Mouse (Mus musculus) macrophage (primary cell): ENCODE results near the gene Smagp. TPM values are rescaled to one million over a fixed set of nuclear protein-coding genes. Genes with fewer than 3 reads are reported as not detected.

Experiments used
- H3K27ac ChIP-seq: fragments of 350-480 bp; formaldehyde crosslinking; 2 replicates; pipeline ENCODE4 v1.9.0; 2021
- H3K36me3 ChIP-seq: fragments of 350-480 bp; formaldehyde crosslinking; 2 replicates; pipeline ENCODE4 v1.9.0; 2021; ENCODE audit errors: inconsistent target
- H3K4me3 ChIP-seq: fragments of 350-480 bp; formaldehyde crosslinking; 2 replicates; pipeline ENCODE4 v1.9.0; 2021; ENCODE audit errors: inconsistent target
- H3K79me2 ChIP-seq: fragments of 350-480 bp; formaldehyde crosslinking; 2 replicates; pipeline ENCODE4 v1.9.0; 2021; ENCODE audit errors: inconsistent target
- WGBS: methylation state at CpG from one replicate; pipeline ENCODE4 v1.1.7; 2026; ENCODE audit warnings: inconsistent platforms; ENCODE audit not compliant: missing documents; 5-methylcytosine and 5-hydroxymethylcytosine counted together
- polyA plus RNA-seq: library from polyadenylated mRNA; stranded (reverse); fragments of 250-400 nt; gene quantifications from 3 replicates; pipeline ENCODE4 v1.2.4, GENCODE M21; 2018; ENCODE audit warnings: inconsistent platforms
- total RNA-seq, 78 experiments: library from RNA; depleted of rRNA; stranded (reverse); fragments of 250-400 nt; gene quantifications; 1 replicate in 9 of 78; 2 replicates in 24 of 78; 3 replicates in 43 of 78; 4 replicates in 2 of 78; pipeline ENCODE4 v1.2.4; 2018; ENCODE audit warnings: inconsistent platforms in 56 of 78

Smagp gene
- 10 to 100 TPM in 7 of 26 experiments, 1 to 10 TPM in 15, not detected in 4; 1.0 to 34.6 (median 4.7) TPM for total RNA-seq (2018; cell fraction: chromatin; rRNA removed)
- total RNA-seq (2018; cell fraction: cytosol; rRNA removed) = 100 to 1,000 TPM in 1 of 26 experiments, 10 to 100 TPM in 20, 1 to 10 TPM in 5; 8.0 to 123 (median 38.7) TPM
- 10 to 100 TPM in 13 of 26 experiments, 1 to 10 TPM in 13; 2.4 to 50.5 (median 11.4) TPM for total RNA-seq (2018; cell fraction: nucleus; rRNA removed)
- polyA plus RNA-seq = 54.7 to 86.5 TPM (median 73.9 TPM) in 3 replicates

DNA sequence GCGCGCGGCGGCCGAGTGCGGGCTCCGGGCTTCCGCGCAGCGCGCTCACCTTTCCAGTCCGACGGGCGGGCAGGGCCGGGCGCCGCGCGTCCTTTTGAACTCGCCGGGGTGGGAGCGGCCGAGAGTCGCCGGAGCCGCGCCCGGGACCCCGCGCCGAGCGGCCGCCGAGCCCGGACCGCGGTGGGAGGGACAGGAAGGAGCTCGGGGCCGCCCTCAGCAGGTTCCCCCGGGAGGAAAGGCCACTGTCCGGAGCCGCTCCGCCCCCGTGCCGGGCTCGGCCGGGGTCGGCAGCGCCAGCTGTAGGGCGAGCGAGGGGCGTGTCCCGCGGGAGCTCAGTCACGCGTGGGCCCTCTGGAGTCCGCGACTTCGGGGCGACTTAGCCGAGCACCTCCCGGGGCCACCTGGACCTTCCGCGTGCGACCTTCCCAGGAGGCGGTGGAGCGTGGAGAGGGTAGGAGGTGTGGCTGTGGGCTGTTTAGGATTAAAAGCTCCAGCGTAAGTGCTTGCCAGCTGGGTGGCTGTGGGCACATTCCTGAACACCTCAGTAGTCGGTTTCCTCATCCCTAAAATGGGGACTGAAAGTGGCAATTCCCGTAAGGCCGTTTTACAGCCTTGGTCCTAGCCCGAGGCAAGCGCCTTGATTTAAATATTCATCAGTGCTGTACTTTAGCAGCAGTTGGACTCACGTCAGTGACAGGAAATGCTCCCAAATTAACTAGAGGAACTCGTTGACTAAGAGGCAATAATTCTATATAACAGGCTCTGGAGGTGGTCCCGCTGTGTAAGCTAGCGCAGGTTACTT is at the start of gene Smagp:
Gene Smagp (minus strand): TSS at position 241 of the 802 bp plus-strand sequence.
- Histone ChIP-seq H3K79me2 (no peaks in the 10 kb centered on the region; the same call in 1 of the 2 replicates), H3K36me3 (peaks cover 5% of the 10 kb centered on the region), H3K27ac (peak within 1 kb of the TSS; percentile 28; the same call in 1 of the 2 replicates), H3K4me3 (peak within 1 kb of the TSS; percentile 54)
- under 1% methylated on average over 75 of the region's 77 CpGs for WGBS

DNA sequence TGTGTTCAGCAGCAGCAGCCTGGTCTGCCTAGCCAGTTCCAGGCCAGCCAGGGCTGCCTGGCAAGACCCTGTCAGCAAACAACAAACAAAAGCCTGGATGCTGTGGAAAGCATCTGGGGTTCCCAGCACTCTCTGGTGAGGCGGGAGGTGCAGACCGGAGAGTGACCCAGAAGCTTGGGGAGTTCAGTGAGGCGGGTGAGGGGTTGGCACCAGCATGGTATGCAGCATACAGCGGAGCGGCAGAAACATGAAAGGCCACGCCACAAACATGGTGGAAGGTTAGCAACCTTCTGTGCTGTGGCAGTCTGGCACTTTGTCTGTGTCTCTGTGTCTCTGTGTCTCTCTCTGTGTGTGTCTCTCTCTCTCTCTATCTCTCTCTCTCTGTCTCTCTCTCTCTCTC is 49.7 kb upstream of the Smagp start:
- 95% methylated on average over 6 of the region's 6 CpGs for WGBS
- H3K36me3 ChIP-seq = peaks cover 2% of the 10 kb centered on the region; the same call in 1 of the 2 replicates
- H3K79me2 ChIP-seq = no peaks in the 10 kb centered on the region
- peak overlapping the region; percentile 89 for H3K27ac ChIP-seq
- peak overlapping the region; percentile 11; the same call in 1 of the 2 replicates for H3K4me3 ChIP-seq

DNA sequence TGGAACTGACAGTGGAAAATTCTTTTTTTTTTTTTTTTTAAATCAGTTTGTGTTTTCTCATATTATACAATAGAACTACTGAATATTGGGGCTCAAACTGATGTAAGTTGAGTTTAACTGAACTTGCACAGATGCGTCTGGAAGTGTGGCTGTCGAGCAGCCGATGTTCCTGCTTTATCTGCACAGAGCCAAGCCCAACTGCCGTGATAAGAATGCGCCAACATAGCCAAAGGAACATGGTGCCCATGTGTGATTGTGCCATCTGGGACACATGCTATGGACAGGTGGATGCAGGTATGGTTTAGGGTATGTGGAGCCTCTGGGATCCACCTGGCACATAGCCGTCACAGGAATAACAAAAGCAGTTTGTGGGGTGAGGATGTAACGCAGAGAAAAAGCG is 49.1 kb upstream of the Smagp start:
- Histone ChIP-seq H3K27ac (no peak overlapping the region), H3K79me2 (no peaks in the 10 kb centered on the region), H3K4me3 (no peak overlapping the region), H3K36me3 (no peaks in the 10 kb centered on the region)
- WGBS = 92% methylated on average over 8 of the region's 8 CpGs

DNA sequence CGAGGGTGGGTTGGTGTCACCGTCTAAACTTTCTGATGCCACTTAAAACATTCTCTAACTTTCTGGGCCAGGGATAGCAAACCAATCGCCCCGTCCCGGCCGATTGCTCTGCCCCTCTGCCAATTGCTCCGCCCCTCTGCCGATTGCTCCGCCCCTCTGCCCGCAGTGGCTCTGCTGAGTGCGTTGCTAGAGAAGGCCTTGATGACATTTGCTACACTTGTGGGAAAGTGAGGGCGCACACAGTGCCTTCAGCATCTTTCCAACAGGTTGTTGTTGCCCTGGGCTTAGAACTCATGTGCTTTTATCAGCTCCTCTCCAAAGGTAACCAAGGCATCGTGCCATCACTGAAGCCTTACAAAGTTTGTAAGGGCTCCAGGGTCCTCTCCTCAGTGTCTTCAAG is 48.5 kb upstream of the Smagp start:
- no peaks in the 10 kb centered on the region for H3K79me2 ChIP-seq
- no peak overlapping the region for H3K27ac ChIP-seq
- 77% methylated on average over 13 of the region's 13 CpGs for WGBS
- no peaks in the 10 kb centered on the region for H3K36me3 ChIP-seq
- H3K4me3 ChIP-seq = no peak overlapping the region

DNA sequence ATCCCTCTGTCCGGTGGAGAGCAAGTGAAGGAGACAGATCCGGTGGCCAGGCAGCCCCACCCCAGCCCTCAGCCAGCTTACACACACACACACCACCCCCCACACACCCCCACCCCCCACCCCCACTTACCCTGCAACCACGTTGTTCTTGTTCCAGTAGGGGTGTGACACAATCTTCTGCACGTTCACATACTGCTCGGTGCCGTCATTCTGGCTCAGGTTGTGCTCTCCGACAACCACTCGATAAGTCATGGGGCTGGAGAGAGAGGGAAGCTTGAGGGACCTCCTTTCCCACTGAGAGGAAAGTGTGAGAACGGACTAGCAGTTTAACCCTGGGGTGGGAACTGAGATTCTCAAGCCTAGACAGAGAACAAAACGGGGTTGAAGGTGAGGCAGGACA is 47.7 kb upstream of the Smagp start:
- no peaks in the 10 kb centered on the region for H3K79me2 ChIP-seq
- no peak overlapping the region for H3K27ac ChIP-seq
- H3K36me3 ChIP-seq = no peaks in the 10 kb centered on the region
- WGBS = 85% methylated on average over 10 of the region's 10 CpGs
- H3K4me3 ChIP-seq = no peak overlapping the region

DNA sequence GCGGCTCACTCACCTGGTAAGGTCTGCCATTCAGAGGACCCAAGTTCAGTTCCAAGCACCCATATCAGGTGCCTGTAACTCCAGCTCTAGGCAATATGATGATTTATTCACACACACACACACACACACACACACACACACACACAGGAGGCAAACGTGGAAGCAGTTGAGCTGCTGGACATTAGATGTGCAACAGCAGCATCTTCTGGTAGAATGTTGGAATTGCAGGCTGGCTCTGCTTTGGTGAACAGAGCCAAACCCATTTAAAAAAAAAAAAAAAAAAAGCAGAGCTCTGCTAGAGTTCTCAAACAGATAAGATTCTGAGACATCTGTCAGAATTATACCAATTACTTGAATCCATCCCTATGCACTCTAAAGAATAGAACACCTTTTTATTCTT is 46.3 kb upstream of the Smagp start:
- Histone ChIP-seq H3K4me3 (no peak overlapping the region), H3K36me3 (no peaks in the 10 kb centered on the region), H3K27ac (no peak overlapping the region), H3K79me2 (no peaks in the 10 kb centered on the region)
- WGBS = 50% methylated on average over 2 of the region's 2 CpGs

DNA sequence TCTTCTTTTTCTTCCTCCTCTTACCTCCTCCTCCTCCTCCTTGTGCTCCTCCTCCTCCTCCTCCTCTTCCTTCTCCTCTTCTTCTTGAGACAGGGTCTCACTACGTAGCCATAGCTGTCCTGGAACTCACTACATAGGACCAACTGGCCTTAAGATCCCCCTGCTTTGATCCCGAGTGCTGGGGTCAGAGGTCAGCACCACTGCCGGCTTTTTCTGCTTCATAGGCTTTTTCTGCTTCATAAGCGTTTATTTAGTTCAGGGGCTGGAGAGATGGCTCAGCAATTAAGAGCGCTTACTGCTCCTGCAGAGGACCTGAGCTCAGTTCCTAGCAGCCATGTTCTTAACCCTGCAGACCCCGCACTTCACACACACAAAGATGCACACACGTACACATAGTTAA is 45.0 kb upstream of the Smagp start:
- H3K4me3 ChIP-seq = no peak overlapping the region
- no peak overlapping the region for H3K27ac ChIP-seq
- no peaks in the 10 kb centered on the region for H3K79me2 ChIP-seq
- WGBS = 74% methylated on average over 5 of the region's 7 CpGs
- no peaks in the 10 kb centered on the region for H3K36me3 ChIP-seq

DNA sequence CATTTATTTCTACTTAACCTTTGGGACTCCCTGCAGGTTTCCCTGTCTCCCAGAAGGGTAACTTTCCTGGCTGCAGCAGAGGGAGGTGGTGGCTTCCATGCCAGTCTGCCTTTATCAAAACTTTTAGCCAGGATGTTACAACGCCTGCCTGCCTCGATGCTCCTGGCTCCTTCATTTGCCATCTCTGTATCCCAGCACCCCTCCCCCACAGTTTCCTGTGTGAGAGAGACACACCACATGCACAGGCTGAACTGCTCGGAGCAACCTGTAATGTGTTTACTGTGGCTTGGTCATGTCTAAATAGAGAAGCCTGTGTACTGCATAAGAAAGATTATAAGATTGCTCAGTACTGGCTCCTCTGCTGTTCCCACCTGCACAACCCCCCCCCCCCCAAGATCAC is 43.6 kb upstream of the Smagp start:
- Histone ChIP-seq H3K79me2 (no peaks in the 10 kb centered on the region), H3K27ac (no peak overlapping the region), H3K36me3 (no peaks in the 10 kb centered on the region), H3K4me3 (no peak overlapping the region)
- 55% methylated on average over 3 of the region's 3 CpGs for WGBS

DNA sequence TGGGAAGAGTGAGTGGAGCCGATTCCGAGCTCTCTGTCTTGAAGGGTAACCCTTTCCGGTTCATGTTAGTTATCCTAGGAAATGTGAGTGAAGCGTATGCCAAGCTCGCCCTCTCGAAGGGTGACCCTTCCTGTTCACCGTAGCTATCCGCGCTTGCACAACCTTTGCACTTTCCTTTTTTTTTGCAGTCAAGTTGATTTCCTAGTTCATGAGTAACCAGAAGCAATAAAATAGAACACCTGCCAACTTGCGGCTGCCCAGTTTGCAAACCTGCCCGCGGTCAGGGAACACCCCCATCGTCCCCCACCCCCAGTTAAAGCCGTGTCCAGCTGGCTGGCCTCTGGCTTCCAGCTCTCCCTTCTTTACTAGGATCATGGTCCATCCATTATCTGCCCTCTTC is 42.3 kb upstream of the Smagp start:
- H3K79me2 ChIP-seq = no peaks in the 10 kb centered on the region
- 35% methylated on average over 14 of the region's 14 CpGs for WGBS
- no peak overlapping the region for H3K4me3 ChIP-seq
- H3K36me3 ChIP-seq = no peaks in the 10 kb centered on the region
- H3K27ac ChIP-seq = peak overlapping the region; percentile 32

DNA sequence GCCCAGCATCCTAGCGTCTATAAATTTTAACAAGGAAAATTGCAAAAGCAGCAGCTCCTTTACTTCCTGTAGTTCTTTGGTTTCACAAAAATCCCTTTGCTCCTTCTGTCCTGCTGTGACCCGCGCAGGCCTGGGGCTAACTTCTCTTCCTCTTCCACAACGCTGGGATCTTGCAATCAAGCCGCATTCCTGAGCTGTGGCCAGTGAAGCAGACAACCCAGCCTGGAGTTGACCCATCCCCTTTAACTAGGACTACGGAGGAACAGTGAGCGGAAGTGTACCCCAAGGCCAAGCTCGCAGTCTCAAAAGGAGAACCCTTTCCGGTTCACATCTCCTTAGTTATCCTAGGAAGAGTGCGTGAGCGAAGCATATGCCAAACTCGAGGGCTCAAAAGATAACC is 41.8 kb upstream of the Smagp start:
- WGBS = 29% methylated on average over 12 of the region's 12 CpGs
- peak overlapping the region; percentile 32 for H3K27ac ChIP-seq
- no peak overlapping the region for H3K4me3 ChIP-seq
- H3K36me3 ChIP-seq = no peaks in the 10 kb centered on the region
- H3K79me2 ChIP-seq = no peaks in the 10 kb centered on the region

DNA sequence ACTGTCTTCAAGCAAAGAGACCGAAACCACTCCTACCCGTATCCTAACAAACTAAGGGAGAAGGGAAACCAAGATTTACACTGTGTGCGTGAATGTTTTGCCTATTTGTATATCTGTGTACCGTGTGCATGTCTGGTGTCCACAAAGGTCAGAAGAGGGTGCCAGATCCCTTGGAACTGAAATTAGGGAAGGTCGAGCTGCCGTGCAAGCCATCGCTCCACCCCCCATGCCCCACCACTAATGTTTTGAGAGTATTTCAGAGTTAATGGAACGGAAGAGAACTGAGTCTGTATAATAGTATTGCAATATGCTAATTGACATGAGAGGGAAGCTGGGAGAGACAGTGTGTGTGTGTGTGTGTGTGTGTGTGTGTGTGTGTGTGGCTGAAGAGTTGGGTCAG is 40.9 kb upstream of the Smagp start:
- WGBS = 22% methylated on average over 7 of the region's 8 CpGs
- no peak overlapping the region for H3K4me3 ChIP-seq
- H3K27ac ChIP-seq = peak overlapping the region; percentile 32
- no peaks in the 10 kb centered on the region for H3K36me3 ChIP-seq
- no peaks in the 10 kb centered on the region for H3K79me2 ChIP-seq

DNA sequence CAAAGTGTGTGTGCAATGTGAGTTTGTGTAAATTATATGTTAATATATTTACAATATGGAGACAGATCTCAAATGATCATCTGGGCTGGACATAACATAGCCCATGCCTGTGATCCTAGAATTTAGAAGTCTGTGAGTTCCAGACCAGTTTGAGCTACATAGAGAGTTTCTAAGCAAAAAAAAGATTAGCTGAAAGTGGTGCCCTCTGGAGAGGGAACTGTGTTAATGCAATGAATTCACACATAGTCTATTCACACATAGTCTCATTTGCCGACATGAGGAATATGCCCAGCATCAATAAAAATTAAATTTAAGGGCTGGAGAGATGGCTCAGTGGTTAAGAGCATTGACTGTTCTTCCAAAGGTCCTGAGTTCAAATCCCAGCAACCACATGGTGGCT is 39.8 kb upstream of the Smagp start:
- Histone ChIP-seq H3K79me2 (no peaks in the 10 kb centered on the region), H3K27ac (no peak overlapping the region), H3K4me3 (no peak overlapping the region), H3K36me3 (no peaks in the 10 kb centered on the region)
- 57% methylated on average over 1 of the region's 1 CpGs for WGBS

DNA sequence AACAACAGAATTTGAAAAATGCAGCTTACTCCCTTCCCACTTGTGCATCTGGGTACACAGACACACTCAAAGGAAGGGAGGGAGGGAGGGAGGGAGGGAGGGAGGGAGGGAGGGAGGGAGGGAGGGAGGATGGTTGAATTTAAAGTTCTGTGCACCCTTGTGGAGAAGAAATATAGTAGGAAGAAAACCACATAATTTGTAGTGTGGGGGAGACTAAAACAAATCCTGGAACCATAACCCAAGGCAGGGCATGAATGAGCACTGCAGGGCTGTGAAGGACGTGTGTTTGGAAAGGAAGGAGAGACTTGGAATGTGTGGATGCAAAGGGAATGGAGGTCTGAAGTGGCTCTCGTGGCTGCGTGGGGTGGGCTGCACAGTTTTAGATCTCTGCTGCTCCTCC is 38.7 kb upstream of the Smagp start:
- H3K36me3 ChIP-seq = no peaks in the 10 kb centered on the region
- no peak overlapping the region for H3K4me3 ChIP-seq
- no peaks in the 10 kb centered on the region for H3K79me2 ChIP-seq
- H3K27ac ChIP-seq = peak overlapping the region; percentile 86; the same call in 1 of the 2 replicates
- WGBS = 65% methylated on average over 3 of the region's 3 CpGs

DNA sequence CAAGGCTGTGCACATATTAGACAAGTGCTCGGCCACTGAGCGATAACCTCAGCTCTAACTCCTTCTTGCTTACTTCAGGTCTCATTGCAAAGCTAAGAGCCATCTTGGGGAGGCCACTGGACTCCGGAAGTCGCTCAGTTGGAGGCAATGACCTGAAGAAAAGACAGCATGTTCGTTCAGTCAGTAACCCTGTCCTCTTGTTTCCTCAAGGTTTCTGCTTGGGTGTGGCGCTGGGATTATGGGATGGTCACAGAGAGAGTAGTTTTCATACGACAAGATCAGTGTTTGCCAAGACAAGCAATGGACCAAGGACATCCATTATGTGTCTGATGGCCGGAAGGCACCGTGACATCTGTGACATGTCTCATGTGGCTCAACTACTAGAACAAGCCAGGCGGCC is 37.8 kb upstream of the Smagp start:
- Histone ChIP-seq H3K4me3 (no peak overlapping the region), H3K27ac (peak overlapping the region; percentile 86)
- 57% methylated on average over 10 of the region's 10 CpGs for WGBS

More for the DNA sequence above, 37.8 kb upstream of the Smagp start:
- Histone ChIP-seq H3K79me2 (peaks cover 3% of the 10 kb centered on the region; the same call in 1 of the 2 replicates), H3K36me3 (no peaks in the 10 kb centered on the region)
